Mouse (Mus musculus) stomach, postnatal 0 days (tissue): ENCODE results near the gene Gm16253. TPM values are rescaled to one million over a fixed set of nuclear protein-coding genes. Genes with fewer than 3 reads are reported as not detected.

Source experiments
- ATAC-seq: fragments of 200-750 bp; cut with Nextera tagmentation; 2 replicates; pipeline ENCODE4 v1.8.0; 2017; ENCODE audit not compliant: low FRiP score, low TSS enrichment
- DNase-seq: peaks from one replicate; pipeline ENCODE4 v3.0.0-alpha.2; 2016; ENCODE audit warnings: low spot score
- H3K27ac ChIP-seq: fragments of 300-500 bp; sonication (generic); replicated peaks from 2 replicates; pipeline ENCODE4 v1.5.1; 2014; ENCODE audit warnings: mild to moderate bottlenecking, control low read depth
- H3K27me3 ChIP-seq: fragments of 300-500 bp; sonication (generic); 2 replicates; pipeline ENCODE4 v1.6.1; 2014; ENCODE audit warnings: low read length; ENCODE audit not compliant: control insufficient read depth, insufficient read depth
- H3K36me3 ChIP-seq: fragments of 300-500 bp; sonication (generic); 2 replicates; pipeline ENCODE4 v1.6.1; 2014; ENCODE audit warnings: low read length, mixed read lengths; ENCODE audit not compliant: control insufficient read depth, insufficient read depth
- H3K4me1 ChIP-seq: fragments of 300-500 bp; sonication (generic); replicated peaks from 2 replicates; pipeline ENCODE4 v1.6.1; 2014; ENCODE audit warnings: antibody characterized with exemption; ENCODE audit not compliant: control insufficient read depth, insufficient read depth
- H3K4me2 ChIP-seq: fragments of 300-500 bp; sonication (generic); replicated peaks from 2 replicates; pipeline ENCODE4 v1.6.1; 2014; ENCODE audit warnings: low read depth, mild to moderate bottlenecking, control low read depth, moderate library complexity
- H3K4me3 ChIP-seq: fragments of 300-500 bp; sonication (generic); 2 replicates; pipeline ENCODE4 v1.5.1; 2014; ENCODE audit warnings: low read depth, low read length, control low read depth
- H3K9ac ChIP-seq: fragments of 300-500 bp; sonication (generic); 2 replicates; pipeline ENCODE4 v1.6.1; 2014; ENCODE audit warnings: mild to moderate bottlenecking, low read length, control low read depth, mixed read lengths
- H3K9me3 ChIP-seq: fragments of 300-500 bp; sonication (generic); 2 replicates; pipeline ENCODE4 v1.6.1; 2016; ENCODE audit warnings: low read length; ENCODE audit not compliant: control insufficient read depth
- CTCF ChIP-seq: IDR thresholded peaks from 2 replicates; pipeline ENCODE4 v1.5.1; 2016; ENCODE audit warnings: antibody characterized with exemption, low read depth, mild to moderate bottlenecking, moderate library complexity
- EP300 ChIP-seq: optimal IDR thresholded peaks from 2 replicates; pipeline ENCODE3; 2016; ENCODE audit warnings: antibody characterized with exemption
- WGBS: fragments of 180-500 bp; shearing (Covaris S2); extraction: QIAGEN DNeasy Blood & Tissue Kit; methylation state at CpG from one replicate; pipeline ENCODE4 v1.1.7; 2014; 5-methylcytosine and 5-hydroxymethylcytosine counted together
- polyA plus RNA-seq: library from polyadenylated mRNA; unstranded; fragments of >200 nt; fragmentation: Nextera tagmentation; extraction: Ambion mirVana; gene quantifications from 2 replicates; pipeline ENCODE4 v1.2.1, GENCODE M21; 2015

Gm16253 gene
- polyA plus RNA-seq, 1 experiment from 2014 or later = 0.18 TPM

DNA sequence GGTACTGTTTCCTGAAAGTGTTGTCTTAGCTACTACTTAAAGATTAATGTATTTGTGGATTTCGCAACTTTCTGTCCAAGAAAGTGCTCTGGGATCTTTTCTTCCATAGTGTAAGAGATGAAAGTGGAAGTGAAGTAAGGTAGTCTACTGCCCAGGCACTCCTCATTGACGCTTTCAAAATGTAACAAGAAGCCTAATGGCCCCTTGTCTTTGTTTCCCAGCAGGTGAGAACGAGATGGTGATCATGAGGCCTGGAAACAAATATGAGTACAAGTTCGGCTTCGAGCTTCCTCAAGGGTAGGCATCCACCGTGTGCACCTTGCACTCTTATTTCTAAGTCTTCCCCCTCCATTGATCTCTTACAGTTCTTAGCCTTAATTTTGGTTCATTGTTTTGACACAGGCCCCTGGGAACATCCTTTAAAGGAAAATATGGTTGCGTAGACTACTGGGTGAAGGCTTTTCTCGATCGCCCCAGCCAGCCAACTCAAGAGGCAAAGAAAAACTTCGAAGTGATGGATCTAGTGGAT lies 18.1 kb upstream of the Gm16253 start:
- DNase-seq (peak; percentile 24), ATAC-seq (no peak)
- TF ChIP-seq CTCF (no peak), EP300 (no peak)
- peak overlapping the region; percentile 93 for H3K4me3 ChIP-seq
- H3K36me3 ChIP-seq = peaks cover 23% of the 10 kb centered on the region
- H3K4me2 ChIP-seq = peak overlapping the region; percentile 78
- H3K27me3 ChIP-seq = no peaks in the 10 kb centered on the region
- no peaks in the 10 kb centered on the region for H3K9me3 ChIP-seq
- H3K9ac ChIP-seq = peak overlapping the region; percentile 100
- H3K4me1 ChIP-seq = peaks cover 7% of the 10 kb centered on the region; the same call in 1 of the 2 replicates
- 8% methylated on average over 10 of the region's 10 CpGs for WGBS
- H3K27ac ChIP-seq = peak overlapping the region; percentile 99

DNA sequence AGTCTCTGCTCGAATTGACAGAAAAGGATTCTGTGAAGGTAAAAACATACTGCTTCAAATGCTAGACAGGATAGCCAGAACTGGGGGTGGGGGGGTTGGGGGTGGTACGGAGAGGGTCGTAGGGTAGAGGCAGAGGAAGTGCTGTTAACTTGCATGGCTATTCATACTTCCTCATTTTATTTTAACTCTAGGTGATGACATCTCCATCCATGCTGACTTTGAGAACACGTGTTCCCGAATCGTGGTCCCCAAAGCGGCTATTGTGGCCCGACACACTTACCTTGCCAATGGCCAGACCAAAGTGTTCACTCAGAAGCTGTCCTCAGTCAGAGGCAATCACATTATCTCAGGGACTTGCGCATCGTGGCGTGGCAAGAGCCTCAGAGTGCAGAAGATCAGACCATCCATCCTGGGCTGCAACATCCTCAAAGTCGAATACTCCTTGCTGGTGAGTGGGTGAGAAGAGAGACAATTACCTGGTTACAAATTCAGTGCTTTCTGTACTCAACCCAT lies 17.3 kb upstream of the Gm16253 start:
- 29% methylated on average over 12 of the region's 12 CpGs for WGBS
- Histone ChIP-seq H3K4me3 (peak overlapping the region; percentile 93), H3K36me3 (peaks cover 23% of the 10 kb centered on the region), H3K4me1 (0 out of 2 replicates have a peak, but pooled peaks cover 3% of the 10 kb centered on the region), H3K27ac (peak overlapping the region; percentile 99), H3K9ac (peak overlapping the region; percentile 100), H3K9me3 (no peaks in the 10 kb centered on the region), H3K27me3 (no peaks in the 10 kb centered on the region), H3K4me2 (peak overlapping the region; percentile 78)
- DNase-seq = peak; percentile 46
- no peak for ATAC-seq
- no peak for TF ChIP-seq CTCF
- no peak for TF ChIP-seq EP300

DNA sequence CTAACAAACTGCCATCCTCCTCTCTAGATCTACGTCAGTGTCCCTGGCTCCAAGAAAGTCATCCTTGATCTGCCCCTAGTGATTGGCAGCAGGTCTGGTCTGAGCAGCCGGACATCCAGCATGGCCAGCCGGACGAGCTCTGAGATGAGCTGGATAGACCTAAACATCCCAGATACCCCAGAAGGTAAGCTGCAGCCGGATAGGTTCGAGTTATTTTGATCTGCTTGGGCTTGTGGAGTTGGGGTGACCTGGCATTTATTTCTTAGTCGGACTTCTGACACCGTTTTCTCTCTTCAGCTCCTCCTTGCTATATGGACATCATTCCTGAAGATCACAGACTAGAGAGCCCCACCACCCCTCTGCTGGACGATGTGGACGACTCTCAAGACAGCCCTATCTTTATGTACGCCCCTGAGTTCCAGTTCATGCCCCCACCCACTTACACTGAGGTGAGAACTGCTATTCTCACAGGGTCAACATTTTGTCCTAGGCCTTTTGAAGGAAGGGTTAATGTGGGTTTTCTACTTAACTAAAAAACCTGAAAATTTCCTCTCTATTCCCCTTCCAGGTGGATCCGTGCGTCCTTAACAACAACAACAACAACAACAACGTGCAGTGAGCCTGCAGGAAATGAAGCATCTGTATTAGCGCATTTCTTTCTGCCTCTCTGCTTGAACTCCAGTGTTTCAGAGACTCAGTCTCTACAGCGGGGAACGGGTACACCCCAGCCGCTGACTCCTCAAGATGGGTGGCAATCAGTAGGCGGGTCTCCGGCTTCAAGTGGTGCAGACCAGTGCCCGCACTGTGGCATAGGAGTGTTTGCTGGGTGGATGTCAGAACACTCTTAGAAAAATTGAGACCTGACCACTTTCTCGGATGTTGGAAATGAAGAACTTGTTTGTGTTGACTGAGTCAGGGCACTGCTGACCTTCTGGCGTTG lies 16.6 kb upstream of the Gm16253 start:
- 39% methylated on average over 23 of the region's 23 CpGs for WGBS
- Histone ChIP-seq H3K27ac (peak overlapping the region; percentile 99), H3K9ac (peak overlapping the region; percentile 100), H3K36me3 (peaks cover 23% of the 10 kb centered on the region), H3K9me3 (no peaks in the 10 kb centered on the region), H3K27me3 (no peaks in the 10 kb centered on the region), H3K4me3 (peak overlapping the region; percentile 93), H3K4me1 (0 out of 2 replicates have a peak, but pooled peaks cover 6% of the 10 kb centered on the region), H3K4me2 (peak overlapping the region; percentile 78)
- ATAC-seq (no peak), DNase-seq (peak; percentile 52)
- TF ChIP-seq EP300 = no peak
- no peak for TF ChIP-seq CTCF

- peak overlapping the region; percentile 78 for H3K4me2 ChIP-seq
- no peaks in the 10 kb centered on the region for H3K27me3 ChIP-seq
- 0 out of 2 replicates have a peak, but pooled peaks cover 3% of the 10 kb centered on the region for H3K4me1 ChIP-seq
- peak overlapping the region; percentile 93 for H3K4me3 ChIP-seq
- TF ChIP-seq EP300 (peak; percentile 51), CTCF (no peak)
- DNase-seq = peak; percentile 43
- H3K9me3 ChIP-seq = no peaks in the 10 kb centered on the region
- 52% methylated on average over 9 of the region's 9 CpGs for WGBS
- peak overlapping the region; percentile 99 for H3K27ac ChIP-seq
- ATAC-seq = no peak
- peak overlapping the region; percentile 100 for H3K9ac ChIP-seq
- H3K36me3 ChIP-seq = peaks cover 23% of the 10 kb centered on the region
Observed at GRCm38 (mm10) chr3:96560881-96561668, 15.7 kb upstream of the Gm16253 start.

- Histone ChIP-seq H3K27ac (peak overlapping the region; percentile 81), H3K4me3 (peak overlapping the region; percentile 93), H3K9ac (peak overlapping the region; percentile 100), H3K4me1 (0 out of 2 replicates have a peak, but pooled peaks cover 3% of the 10 kb centered on the region), H3K36me3 (peaks cover 23% of the 10 kb centered on the region), H3K27me3 (no peaks in the 10 kb centered on the region), H3K4me2 (peak overlapping the region; percentile 78), H3K9me3 (no peaks in the 10 kb centered on the region)
- DNase-seq (peak; percentile 69), ATAC-seq (peak; percentile 33)
- TF ChIP-seq CTCF = no peak
- TF ChIP-seq EP300 = no peak
- 25% methylated on average over 10 of the region's 10 CpGs for WGBS
Observed at GRCm38 (mm10) chr3:96561946-96562681, 14.7 kb upstream of the Gm16253 start.
